Comparison of ENCODE assay signal across 8 mouse cellular contexts in the genomic region with DNA sequence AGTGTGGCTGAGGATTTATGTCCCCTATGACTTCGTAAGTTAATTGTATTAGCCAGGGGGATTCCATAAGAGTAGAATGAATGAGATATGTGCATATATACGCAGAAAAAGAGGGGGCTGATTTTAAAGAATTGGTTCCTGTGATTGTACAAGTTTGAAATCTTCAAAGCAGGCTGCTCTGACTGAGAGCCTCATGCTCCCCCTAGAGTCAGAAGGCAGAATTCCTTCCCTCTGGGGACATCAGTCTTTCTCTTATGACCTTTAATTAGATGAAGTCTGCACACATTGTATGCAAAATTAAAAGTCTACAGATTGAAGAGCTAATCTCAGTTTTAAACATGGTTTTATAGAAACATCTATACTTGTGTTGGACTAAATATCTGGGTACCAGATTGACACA.
DNase-seq lines count a peak whose midpoint lies in the region; ATAC-seq and TF ChIP-seq lines count a peak whose summit lies in the region.

No protein-coding gene starts in this region.

- H3K4me1 ChIP-seq in heart, adult 2 months (ENCODE audit: control insufficient read depth, insufficient read depth, low read length): no peaks in the 10 kb centered on the region
- H3K4me1 ChIP-seq in midbrain, embryonic 12.5 days: no peaks in the 10 kb centered on the region
- H3K4me1 ChIP-seq in midbrain, embryonic 13.5 days (replicated peaks): no peaks in the 10 kb centered on the region
- no peaks in the 10 kb centered on the region for H3K4me1 ChIP-seq in stomach, postnatal 0 days (replicated peaks; ENCODE audit: control insufficient read depth, insufficient read depth)

- no peaks in the 10 kb centered on the region for H3K9me3 ChIP-seq in midbrain, embryonic 12.5 days
- H3K9me3 ChIP-seq in midbrain, embryonic 13.5 days: no peaks in the 10 kb centered on the region
- no peaks in the 10 kb centered on the region for H3K9me3 ChIP-seq in stomach, postnatal 0 days (ENCODE audit: control insufficient read depth, low read length)

- H3K4me2 ChIP-seq in midbrain, embryonic 12.5 days (replicated peaks): no peak overlapping the region
- H3K4me2 ChIP-seq in midbrain, embryonic 13.5 days (replicated peaks): no peak overlapping the region
- no peak overlapping the region for H3K4me2 ChIP-seq in stomach, postnatal 0 days (replicated peaks; ENCODE audit: low read depth)

- no peak for DNase-seq in heart, adult 2 months
- no peak for DNase-seq in heart, adult 11 months
- peak; percentile 8 for DNase-seq in c-Kit-positive CD71-negative TER-119-negative erythroid progenitor cells, embryonic 14.5 days (ENCODE audit: low read depth)
- no peak for DNase-seq in stomach, postnatal 0 days (ENCODE audit: low spot score)
- no peak for DNase-seq in neural tube, embryonic 10.5 days (ENCODE audit: extremely low spot score, low spot score)
- no peak for DNase-seq in urinary bladder, postnatal 25 days (ENCODE audit: low spot score)

- no peaks in the 10 kb centered on the region for H3K79me2 ChIP-seq in heart, adult 2 months (replicated peaks; ENCODE audit: control insufficient read depth, insufficient read depth, low read length)

- no peak overlapping the region for H3K4me3 ChIP-seq in heart, adult 2 months
- H3K4me3 ChIP-seq in midbrain, embryonic 12.5 days: no peak overlapping the region
- H3K4me3 ChIP-seq in midbrain, embryonic 13.5 days (replicated peaks): no peak overlapping the region
- no peak overlapping the region for H3K4me3 ChIP-seq in stomach, postnatal 0 days (ENCODE audit: low read depth, low read length)

- TF ChIP-seq EP300 in heart, adult 2 months (IDR thresholded peaks at IDR 0.05; ENCODE audit: insufficient read depth, low read depth, low read length): no peak
- TF ChIP-seq EP300 in stomach, postnatal 0 days (optimal IDR thresholded peaks at IDR 0.05): no peak

- H3K27me3 ChIP-seq in heart, adult 2 months (ENCODE audit: control insufficient read depth, insufficient read depth, low read length): no peaks in the 10 kb centered on the region
- no peaks in the 10 kb centered on the region for H3K27me3 ChIP-seq in midbrain, embryonic 12.5 days
- H3K27me3 ChIP-seq in midbrain, embryonic 13.5 days: no peaks in the 10 kb centered on the region
- no peaks in the 10 kb centered on the region for H3K27me3 ChIP-seq in stomach, postnatal 0 days (ENCODE audit: control insufficient read depth, insufficient read depth, low read length)

- no peak overlapping the region for H3K9ac ChIP-seq in heart, adult 2 months (ENCODE audit: low read depth, low read length)
- H3K9ac ChIP-seq in midbrain, embryonic 12.5 days (replicated peaks): no peak overlapping the region
- no peak overlapping the region for H3K9ac ChIP-seq in midbrain, embryonic 13.5 days (replicated peaks)
- H3K9ac ChIP-seq in stomach, postnatal 0 days (ENCODE audit: low read length): no peak overlapping the region

- no peaks in the 10 kb centered on the region for H3K36me3 ChIP-seq in heart, adult 2 months (ENCODE audit: control insufficient read depth, insufficient read depth, low read length)
- H3K36me3 ChIP-seq in midbrain, embryonic 12.5 days: no peaks in the 10 kb centered on the region
- H3K36me3 ChIP-seq in midbrain, embryonic 13.5 days: no peaks in the 10 kb centered on the region
- H3K36me3 ChIP-seq in stomach, postnatal 0 days (ENCODE audit: control insufficient read depth, insufficient read depth, low read length): no peaks in the 10 kb centered on the region

- 19% methylated on average over 2 of the region's 2 CpGs for WGBS in heart, adult 2 months
- WGBS in midbrain, embryonic 12.5 days: 62% methylated on average over 2 of the region's 2 CpGs
- WGBS in midbrain, embryonic 13.5 days: 60% methylated on average over 2 of the region's 2 CpGs
- 33% methylated on average over 2 of the region's 2 CpGs for WGBS in stomach, postnatal 0 days

- H3K27ac ChIP-seq in heart, adult 2 months: no peak overlapping the region
- no peak overlapping the region for H3K27ac ChIP-seq in midbrain, embryonic 12.5 days (replicated peaks)
- no peak overlapping the region for H3K27ac ChIP-seq in midbrain, embryonic 13.5 days
- no peak overlapping the region for H3K27ac ChIP-seq in stomach, postnatal 0 days (replicated peaks)

- TF ChIP-seq CTCF in heart, adult 2 months (IDR thresholded peaks at IDR 0.05): peak; percentile 65
- peak; percentile 69 for TF ChIP-seq CTCF in stomach, postnatal 0 days (IDR thresholded peaks at IDR 0.05; ENCODE audit: low read depth)

- ATAC-seq in midbrain, embryonic 12.5 days (ENCODE audit: low FRiP score, low read depth): peak; percentile 60; the same call in 1 of the 2 replicates
- no peak for ATAC-seq in midbrain, embryonic 13.5 days
- no peak for ATAC-seq in stomach, postnatal 0 days (ENCODE audit: low FRiP score, low TSS enrichment)

- intact Hi-C loops in heart, adult 2 months (cut with DNase I): no loop called here

- TF ChIP-seq POLR2A in heart, adult 2 months (IDR thresholded peaks at IDR 0.05; ENCODE audit: insufficient read depth, low read depth, low read length): no peak
